Mouse (Mus musculus) right cerebral cortex, postnatal 14 days (tissue): ENCODE measurements around the gene Litaf.

Experiments
- DNase-seq: peaks from one replicate; pipeline ENCODE4 v3.0.0; 2022

Litaf gene

DNA sequence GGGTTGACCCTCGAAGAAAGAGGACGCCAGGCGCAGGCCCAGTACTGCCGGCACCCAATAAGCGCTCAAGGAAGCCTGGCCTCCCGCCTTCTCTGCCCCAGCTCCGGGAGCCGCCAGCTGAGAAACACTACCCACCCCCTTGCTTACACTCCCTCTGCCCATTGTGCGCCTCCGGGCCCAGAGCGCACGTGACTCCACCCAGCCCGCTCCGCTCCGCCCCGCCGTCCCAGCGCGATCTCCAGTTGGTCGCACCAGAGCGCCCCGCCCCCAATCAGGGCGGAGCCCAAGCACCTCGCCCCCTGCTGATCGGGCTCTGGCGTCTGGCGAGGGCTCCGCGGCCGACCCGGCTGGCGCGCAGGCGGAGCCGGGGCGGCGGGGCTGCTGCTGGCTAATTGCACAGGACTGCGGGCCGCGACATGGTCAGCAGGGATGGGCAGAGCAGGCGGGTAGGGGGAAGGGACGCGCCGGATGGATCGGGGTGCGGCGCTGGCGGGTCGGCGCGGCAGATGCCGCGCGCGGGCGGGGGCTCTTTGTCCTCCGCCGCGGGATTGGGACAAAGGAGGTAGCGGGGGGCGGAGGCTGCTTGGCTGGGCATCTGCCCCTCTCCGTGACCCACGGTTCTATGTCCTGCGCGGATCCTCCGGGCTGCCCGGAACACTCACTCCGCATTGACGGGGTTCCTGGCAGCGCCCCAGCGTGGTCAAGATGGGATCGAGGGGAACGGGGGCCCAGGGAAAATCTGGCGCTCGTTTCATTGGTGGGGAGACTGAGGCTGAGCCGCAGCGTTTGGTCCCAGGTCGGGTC lies at the start of gene Litaf:
TSS of gene Litaf (minus strand) at position 129 of the 804 bp plus-strand sequence.
- DNase-seq = peak; percentile 99

DNA sequence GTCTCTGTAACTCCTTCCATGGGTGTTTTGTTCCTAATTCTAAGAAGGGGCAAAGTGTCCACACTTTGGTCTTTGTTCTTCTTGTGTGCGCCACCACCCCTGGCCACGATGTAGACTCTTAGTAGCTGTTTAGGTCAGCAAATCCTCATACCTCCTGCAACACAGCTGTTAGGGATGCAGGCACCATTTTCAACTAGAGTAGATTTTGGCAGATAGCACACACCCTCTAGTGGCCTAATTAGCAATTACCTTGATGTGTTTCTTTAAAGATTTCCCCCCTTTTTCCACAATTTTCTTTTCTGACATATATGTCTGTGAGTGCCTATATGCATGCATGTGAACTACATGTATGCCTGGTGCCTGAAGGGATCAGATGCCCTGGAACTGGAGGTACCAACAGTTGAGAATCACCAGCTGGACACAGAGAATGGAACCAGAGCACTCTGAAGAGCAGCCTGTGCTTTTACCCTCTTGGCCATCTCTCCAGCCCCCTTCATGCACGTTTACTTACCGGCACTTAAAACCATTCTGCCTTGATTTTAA lies 43.3 kb upstream of the Litaf start:
- no peak for DNase-seq

DNA sequence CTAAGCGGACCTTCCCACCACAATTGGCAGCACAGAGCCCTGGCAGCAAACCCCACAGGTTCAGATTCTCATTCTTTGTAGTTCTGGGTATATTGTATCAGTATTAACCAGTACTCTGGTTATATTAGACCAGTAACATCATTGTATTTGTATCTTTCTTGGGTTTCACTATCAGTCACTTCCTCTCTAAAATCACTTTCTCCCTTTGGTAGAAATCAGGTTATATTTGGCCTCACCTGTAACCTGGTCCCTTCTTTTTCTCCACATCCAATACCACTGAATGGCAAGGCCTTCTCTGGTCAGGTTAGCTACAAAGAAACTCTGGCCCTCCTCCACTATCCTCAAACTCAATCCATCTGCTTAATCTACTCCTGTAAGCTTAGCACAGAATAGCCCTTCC lies 38.9 kb upstream of the Litaf start:
- no peak for DNase-seq

DNA sequence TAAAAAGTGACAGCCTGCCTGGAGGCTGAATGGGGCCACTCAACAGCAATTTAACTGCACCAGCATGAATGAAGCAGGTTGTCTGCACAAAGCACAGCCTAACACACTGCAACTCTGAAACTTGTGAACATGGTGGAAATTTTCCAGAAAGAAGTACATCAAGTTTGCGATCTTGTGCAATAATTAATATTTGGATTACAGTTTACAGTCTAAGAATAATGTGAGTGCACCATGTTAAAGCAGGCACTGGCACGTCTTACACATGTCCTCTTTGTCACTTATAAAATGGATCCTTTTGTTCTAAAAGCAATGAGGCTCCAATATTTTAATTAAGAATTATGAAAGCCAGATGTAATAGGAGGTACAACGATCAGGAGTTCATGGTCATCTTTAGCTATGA lies 31.3 kb upstream of the Litaf start:
- DNase-seq = no peak

DNA sequence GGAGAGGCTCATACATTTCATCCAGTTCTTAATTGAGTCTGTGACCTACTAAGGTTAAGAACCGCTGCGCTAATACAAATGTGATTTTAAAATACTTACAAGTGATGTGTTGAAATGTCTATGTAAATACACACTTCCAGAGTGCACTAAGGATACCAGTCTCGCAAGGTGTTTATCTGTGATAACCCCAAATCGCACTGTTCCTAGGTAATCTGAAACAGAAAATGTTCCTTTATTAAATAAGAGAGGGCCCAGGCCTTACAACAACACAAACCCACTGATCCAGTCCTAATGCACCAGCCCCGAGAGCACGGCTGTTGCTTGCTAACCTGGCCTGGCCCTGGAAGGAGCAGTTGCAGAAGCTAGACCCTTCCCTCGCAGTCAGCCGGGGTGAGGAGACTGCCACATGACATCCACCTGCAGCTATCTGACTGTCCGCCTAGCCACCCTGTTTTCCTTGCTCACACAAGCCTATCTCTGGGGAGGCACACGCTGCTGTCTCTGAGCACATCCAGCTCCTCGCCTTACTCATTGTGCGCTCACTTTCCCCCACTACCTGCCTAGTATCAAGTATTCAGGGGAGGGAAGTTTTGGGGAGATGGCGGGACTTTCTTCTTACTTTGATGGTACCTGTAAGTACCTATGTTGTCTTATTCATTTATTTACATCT lies 27.9 kb upstream of the Litaf start:
- DNase-seq = no peak

DNA sequence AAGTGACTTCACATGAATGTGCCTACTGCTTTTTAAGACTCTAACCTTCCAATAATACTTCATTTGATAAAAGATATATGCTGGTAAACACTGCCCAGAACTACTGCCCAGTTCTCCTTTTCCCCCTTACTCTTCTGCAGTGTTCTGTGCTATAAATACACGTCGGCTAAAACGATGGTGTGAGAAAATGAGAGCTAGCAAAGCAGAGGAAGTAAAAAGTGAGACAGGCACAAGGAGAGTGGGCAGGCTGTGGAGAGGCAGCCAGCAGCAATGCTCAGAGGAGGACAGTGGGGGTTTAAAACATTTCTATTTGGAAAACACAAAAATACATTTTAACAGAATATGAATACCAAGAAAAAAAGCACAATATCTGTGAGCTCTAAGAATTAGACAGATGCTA lies 26.6 kb upstream of the Litaf start:
- peak; percentile 25 for DNase-seq

DNA sequence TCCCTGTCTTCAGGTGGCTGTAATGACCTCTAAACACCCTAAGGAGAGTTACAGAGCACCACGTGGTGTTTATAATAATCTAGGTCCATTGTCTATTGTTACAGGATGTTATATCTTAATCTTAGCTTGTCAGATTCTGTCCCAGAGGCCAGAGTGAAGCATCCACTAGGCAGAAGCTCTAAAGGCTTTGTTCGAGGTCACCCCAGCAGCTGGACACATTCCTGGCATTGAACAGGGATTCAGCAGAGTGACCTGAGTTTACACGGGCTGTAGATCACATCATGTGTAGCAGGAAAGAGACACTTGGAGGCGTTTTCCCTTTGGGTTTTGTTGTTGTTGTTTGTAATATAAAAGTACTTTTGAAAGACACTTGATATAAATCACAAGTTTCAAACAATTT lies 26.1 kb upstream of the Litaf start:
- no peak for DNase-seq

DNA sequence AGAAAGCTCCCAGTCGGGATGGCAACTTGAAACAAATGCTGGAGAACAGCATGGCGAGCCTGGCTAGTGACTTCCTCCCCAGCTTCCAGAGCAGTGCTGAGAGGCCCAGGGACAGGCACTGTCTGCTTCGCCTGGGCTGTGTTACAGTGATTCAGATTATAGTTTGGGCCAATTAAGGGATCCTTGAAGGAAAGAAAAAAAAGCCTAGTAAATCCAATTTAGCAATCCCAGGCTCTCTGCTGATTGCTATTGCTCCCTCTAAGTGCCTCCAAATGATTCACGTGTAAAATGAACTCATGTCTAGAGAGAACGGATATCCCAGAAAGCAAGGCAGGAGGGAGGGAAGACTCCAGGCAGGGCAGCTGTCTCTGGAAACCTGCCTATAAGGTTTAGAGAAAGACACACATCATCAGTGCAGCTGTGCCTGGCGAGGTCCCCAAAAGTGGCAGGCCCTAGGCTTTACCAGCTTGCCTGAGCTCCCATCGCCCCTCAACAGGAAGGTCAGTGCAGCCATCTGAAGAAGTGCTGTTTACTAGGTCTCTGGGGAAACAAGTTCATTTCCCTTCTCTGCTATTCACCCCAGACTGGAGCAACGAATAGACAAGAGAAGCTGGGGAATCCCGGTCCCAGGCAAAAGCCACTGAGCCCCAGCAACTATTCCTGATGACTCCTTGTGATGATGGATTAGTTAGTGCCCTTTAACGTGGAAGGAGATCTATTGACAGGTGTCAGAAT lies 25.0 kb upstream of the Litaf start:
- DNase-seq = no peak

DNA sequence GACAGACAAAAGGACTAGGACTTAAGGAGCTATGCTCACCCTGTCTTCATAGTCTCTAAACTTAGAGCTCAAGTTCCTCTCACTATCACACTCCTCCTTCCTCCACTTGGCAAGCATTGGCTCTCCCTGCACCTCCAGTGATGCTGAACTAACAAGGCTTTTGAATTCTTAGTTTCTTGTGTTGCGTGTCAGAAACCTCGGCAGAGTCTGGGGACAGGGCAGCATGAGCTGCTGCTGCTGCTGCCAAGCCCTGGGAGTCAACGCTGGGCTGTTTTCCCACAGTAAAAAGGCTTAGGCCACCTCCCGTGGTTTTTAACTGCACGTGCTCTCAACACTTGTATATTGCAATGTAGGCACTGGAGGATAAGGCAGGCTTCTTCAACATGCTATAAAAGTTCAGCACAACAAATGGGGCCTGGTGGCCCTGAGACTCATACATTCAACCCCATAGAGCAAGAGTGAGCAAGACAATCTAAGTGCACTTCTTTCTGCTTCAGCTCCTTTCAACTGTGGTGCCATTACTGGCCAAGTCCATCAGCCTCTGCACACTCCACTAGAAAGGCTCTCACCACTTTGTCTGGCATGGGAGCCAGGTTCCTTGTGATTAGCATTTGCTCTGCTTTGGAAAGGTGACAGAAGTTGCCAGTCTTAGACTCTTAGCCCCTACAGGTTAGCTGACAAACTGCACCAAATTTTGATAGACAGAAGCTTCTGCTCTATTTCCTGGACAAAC lies 21.1 kb upstream of the Litaf start:
- DNase-seq = no peak

DNA sequence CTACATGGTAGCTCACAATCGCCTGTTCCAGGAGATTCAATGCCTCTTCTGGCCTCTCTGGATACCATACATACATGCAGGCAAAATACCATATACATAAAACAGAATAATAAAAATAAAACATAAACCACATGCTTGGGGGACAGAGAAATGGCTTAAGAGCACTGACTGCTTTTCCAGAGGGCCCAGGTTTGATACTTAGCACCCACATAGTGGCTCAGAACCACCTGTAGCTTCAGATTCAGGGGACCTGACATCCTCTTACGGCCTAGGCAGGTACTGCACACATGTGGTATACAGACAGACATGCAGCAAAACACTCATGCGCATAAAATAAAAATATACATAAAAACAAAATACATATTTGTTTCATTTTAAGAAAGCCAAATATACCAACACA lies 20.3 kb upstream of the Litaf start:
- no peak for DNase-seq

DNA sequence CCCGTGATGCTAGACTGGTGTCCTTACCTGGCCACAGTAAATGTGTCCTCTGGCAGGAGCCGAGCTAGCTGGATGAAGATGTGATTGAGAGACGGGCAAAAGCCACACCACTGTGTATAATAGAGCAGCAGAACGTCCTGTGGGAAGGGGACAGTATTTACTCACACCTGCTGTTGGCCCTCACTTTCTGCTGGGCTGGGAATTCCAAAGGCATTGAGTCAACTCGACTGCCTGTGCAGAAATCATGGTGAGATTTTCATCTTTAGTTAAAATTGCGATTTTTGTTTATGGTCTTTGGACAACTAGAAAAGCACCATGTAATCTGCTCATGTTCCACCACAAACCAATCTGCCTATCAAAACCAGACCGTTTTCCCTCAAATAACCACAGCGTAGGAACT lies 18.2 kb upstream of the Litaf start:
- DNase-seq = no peak

DNA sequence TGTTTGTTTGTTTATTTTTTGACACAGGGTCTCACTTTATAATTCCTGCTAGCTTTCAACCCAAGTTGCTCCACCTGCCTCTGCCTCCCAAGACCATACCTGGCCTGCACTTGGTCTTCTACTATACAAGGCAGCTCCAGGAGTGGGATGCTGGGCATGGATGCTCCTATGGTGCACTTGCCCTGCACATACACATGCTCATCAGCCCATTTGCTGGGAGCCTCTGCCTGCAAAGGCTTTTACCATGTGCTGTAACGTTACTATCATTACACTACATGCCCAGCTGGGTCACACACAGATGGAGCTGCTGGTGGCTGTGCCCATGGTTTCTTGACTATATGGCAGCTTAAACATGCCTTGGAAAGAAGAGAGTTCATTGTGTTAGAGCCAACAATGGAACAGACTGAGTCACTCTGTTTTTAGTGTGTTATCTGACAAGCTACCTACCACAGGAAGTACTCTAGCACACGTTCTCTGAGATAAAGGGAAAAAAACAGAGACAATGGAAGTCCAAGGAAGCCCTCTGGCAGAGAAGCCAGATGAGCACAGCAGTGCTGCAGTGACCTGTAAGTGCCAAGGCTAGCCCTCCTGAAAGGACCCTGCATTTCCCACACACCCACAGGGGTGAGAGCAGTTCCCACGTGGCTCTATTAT lies 12.4 kb upstream of the Litaf start:
- DNase-seq = no peak

DNA sequence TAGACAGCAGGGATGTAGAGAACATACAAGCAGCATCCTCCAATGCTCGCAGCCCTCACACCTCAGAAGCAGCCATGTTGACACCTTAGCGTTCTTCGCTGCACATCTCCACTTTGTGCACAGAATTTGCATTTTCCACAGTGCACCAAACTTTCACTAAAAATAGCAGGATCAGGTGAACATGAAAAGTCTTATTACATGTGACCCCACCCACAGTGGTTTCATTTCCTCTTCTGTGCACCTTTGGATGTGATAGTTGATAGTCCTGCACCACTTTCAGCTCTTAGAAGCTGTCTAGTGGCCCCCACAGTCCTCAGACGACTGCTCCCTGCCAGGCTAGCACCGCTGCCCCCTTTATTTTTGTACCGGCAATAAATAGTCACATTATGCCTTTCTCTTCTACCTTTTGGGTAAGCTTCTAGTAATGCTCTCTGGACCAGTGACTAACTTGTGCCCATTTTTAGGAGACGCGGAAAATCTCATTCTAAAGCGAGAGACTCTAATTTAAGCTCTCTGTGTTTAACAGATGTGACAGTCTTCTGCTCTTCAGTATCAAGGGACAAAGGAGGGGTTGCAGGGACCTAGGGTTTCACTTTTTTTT lies 11.7 kb upstream of the Litaf start:
- no peak for DNase-seq

DNA sequence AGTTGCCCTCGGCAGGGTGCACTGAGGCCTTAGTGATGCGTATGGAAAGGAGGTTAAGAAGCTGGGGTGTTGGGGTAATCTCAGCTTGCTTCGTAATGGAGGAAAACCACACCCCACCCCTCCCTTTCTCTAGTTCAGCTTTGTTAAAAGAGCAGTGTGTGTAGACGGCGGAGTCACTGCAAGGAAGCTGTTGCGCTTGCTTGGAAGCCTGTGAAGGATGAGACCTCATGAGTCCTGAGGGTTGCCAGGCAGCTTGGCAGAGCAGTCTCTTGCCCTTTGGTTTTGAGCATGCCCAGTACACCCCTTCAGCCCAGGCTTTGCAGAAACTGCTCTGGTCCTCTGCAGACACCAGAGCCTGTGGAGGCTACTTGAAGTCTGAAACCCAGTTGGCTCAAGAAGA lies 7.1 kb upstream of the Litaf start:
- DNase-seq = no peak

DNA sequence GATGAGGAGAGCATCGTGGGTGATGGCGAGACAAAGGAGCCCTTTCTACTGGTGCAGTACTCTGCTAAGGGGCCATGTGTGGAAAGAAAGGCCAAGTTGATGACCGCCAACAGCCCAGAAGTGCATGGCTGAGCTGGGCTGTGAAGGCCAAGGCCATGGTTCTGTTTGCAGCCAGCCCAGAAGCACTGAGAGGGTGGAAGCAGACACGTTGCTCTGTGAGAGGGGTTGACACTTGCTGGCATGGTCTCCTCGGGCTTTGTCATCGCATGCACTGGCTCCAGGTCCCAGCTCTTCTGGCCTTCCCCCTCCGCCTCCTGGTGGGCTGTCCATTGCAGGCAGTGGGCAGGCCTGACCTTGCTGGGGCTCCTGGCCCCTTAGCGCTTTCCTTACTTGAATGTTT lies 6.5 kb upstream of the Litaf start:
- no peak for DNase-seq

DNA sequence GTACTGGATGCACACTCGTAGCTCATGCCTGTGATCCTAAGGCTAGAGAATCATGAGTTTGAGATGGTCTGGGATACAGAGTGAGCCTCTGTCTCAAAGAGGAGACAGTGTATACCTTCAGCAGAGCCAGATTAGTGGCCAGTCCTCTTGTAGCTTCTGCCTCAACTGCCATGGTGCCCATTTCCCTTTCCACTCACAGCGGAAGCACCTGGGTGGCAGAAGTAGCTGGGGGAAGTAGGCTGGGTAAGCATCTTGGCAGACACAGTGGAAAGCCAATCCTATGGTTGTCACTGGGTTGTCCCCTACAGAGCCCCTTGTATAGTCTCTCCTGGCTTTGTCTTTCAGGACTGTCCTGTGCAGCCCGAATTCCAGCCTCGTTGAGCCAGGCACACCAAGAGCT lies 5.9 kb upstream of the Litaf start:
- DNase-seq = no peak

DNA sequence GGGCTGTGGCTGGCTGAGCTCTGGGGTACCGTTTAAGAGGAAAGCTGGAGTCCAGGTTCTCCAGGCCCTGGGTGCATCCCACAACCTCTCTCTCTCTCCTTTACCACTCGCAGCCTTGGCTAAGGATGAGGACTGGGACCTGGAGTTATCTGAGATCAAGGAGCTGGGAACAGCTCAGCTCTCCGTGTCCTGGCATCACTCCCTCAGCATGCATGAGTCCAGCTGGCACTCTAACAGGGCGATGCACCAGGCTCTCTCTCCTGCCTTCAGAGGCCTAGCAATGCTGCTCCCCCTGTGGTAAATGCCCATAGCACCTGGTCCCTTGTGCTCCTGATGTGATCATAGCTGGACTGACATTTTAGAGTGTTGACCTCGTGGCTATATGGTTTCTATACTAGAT lies 5.2 kb upstream of the Litaf start:
- no peak for DNase-seq

DNA sequence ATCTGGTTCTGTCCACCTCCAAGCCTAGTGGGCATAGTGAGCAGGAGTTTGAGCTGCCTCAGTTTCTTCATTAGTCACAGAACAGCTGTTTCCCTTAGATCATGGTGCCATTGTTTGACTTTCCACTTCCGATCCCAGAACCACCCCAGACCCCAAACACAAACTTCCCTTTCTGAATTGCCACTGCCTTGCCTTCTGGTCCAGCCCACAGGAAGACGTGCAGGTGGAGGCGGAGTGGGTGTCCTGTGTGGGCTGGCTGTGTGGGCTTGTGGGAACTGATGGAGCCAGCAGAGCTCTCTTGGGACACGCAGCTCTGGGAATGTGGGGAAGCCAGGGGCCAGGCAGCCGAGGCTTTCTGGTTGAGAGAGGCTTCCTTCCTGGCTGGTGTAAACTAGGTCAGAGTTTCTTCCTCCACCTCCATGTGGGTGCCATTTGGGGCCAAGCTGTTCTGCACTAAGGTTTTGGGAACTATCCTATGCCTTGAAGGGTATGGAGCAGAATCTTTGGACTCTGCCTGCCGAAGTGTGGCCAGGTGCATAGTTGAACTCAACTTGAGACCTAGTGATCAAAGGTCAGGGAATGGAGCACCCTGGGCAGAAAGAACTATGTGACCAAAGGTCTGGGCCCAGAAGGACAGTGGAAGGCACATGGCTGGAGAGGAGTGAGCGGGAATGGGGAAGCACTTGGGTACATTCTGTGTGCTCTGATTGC lies 3.9 kb upstream of the Litaf start:
- no peak for DNase-seq

DNA sequence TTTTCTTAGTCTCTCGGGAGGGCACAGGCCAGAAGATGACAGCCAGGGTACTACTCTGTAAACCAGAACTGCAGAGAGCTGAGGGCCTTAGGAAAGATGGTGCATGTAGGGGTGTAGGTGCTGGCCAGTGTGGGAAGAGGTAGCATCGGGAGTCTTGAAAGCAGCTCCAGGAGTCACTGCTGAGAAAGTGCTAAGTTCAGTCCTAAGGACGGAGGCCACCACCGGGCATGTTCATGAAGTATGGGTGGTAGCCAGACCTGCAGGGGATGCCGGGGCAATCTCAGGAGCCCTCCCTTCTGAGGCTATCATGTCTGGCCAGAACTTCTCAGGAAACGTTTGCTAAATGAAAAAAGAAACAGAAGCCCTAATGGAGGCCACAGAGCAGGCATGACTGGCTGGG lies 3.3 kb upstream of the Litaf start:
- no peak for DNase-seq

DNA sequence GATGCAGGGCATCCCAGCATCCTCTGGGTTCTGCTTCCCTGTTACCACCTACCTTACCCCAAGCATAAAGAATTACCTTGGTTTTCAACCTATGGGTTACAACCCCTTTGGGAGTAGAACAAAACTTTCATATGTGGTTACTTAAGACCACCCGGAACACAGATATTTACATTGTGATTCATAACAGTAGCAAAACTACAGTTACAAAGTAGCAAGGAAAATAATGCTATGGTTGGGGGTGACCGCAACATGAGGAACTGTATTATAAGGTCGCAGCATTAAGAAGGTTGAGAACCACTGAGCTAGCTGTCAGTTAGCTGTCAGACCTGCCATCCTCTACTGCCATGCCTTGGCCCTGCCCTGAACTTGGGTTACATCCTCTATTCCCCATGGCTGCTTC lies 2.7 kb upstream of the Litaf start:
- no peak for DNase-seq

DNA sequence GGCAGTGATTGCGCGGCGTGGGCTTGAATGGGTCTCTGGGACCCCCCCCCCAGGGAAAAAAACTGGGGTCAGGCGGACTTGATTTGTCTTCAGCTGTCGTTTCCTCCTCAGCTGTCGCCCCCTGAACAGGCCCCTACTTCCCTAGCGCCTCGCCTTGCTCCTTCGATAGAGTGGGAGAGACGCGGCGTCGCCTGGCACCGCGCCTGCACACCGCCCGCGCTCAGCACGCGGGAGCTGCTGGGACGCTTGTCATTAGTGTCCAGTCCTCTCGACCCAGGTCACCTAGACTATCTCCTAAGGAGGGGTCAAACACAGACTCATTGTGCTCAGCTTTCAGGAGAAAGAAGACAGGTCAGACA lies 855 bp upstream of the Litaf start:
- DNase-seq = peak; percentile 72

DNA sequence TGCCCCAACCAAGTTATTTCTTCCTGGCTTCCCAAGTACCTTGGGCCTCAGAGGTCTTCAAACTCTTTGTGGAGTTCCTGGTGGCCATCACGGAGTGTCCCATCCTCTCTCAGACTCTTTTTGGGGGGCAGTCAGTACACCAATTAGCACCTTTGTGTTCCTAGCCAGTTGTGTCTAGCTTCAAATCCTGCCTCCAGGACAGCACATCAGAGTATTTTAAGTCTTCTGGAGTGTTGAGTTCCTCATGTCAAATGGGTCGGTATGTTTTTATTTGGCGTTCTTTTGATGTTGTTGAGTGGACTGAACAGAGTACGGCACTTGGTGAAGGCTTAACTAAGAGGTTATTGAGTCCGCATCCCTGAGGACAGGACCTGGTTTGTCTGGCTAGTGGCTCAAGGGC lies 526 bp downstream of the Litaf start:
- DNase-seq = no peak
